Mouse (Mus musculus) right cerebral cortex, adult 2 months (tissue): ENCODE results near the gene Lrrc8a.

Experiments used
- DNase-seq, 2 experiments: peaks; one replicate each; pipeline ENCODE4 v3.0.0; 2021 to 2022; ENCODE audit warnings: low spot score in 2 of 2

Gene Lrrc8a

GRCm38 (mm10) chr2:30237199-30237880, at the start of gene Lrrc8a:
Lrrc8a (plus strand) TSS chr2:30237715.
- peak; percentile 99 for DNase-seq

GRCm38 (mm10) chr2:30191790-30192580, 45.5 kb upstream of the Lrrc8a start:
- no peak for DNase-seq

- no peak for DNase-seq
Measured at GRCm38 (mm10) chr2:30194656-30195055, 42.9 kb upstream of the Lrrc8a start.

- no peak for DNase-seq
Measured at GRCm38 (mm10) chr2:30198021-30198420, 39.5 kb upstream of the Lrrc8a start.

- DNase-seq, result no peak
Measured at GRCm38 (mm10) chr2:30199984-30200383, 37.5 kb upstream of the Lrrc8a start.

GRCm38 (mm10) chr2:30200388-30200925, 37.1 kb upstream of the Lrrc8a start:
- no peak for DNase-seq

GRCm38 (mm10) chr2:30203439-30203838, 34.1 kb upstream of the Lrrc8a start:
- DNase-seq, result no peak

- DNase-seq, result peak in 1 of 2 experiments; percentile 37
Measured at GRCm38 (mm10) chr2:30205255-30205628, 32.3 kb upstream of the Lrrc8a start.

- DNase-seq, result peak; percentile 90 to 95
Measured at GRCm38 (mm10) chr2:30205629-30206357, 31.7 kb upstream of the Lrrc8a start, which contains the start of gene Kyat1. Kyat1 (minus strand) TSS chr2:30205847.

- DNase-seq, result no peak
Measured at GRCm38 (mm10) chr2:30207401-30207800, 30.1 kb upstream of the Lrrc8a start.

- DNase-seq, result no peak
Measured at GRCm38 (mm10) chr2:30207886-30208285, 29.6 kb upstream of the Lrrc8a start.

GRCm38 (mm10) chr2:30211408-30212168, 25.9 kb upstream of the Lrrc8a start:
- DNase-seq, result no peak

- no peak for DNase-seq
Measured at GRCm38 (mm10) chr2:30212169-30212545, 25.4 kb upstream of the Lrrc8a start.

GRCm38 (mm10) chr2:30212951-30213350, 24.6 kb upstream of the Lrrc8a start:
- DNase-seq, result no peak

- no peak for DNase-seq
Measured at GRCm38 (mm10) chr2:30214745-30215144, 22.8 kb upstream of the Lrrc8a start.

GRCm38 (mm10) chr2:30215493-30215892, 22.0 kb upstream of the Lrrc8a start:
- DNase-seq, result no peak

GRCm38 (mm10) chr2:30216293-30216692, 21.2 kb upstream of the Lrrc8a start:
- DNase-seq, result no peak

GRCm38 (mm10) chr2:30235593-30235992, 1.9 kb upstream of the Lrrc8a start:
- DNase-seq, result no peak

- no peak for DNase-seq
Measured at GRCm38 (mm10) chr2:30236426-30237198, 903 bp upstream of the Lrrc8a start.

- DNase-seq, result peak; percentile 57 to 60
Measured at GRCm38 (mm10) chr2:30237881-30238280, 366 bp downstream of the Lrrc8a start.
